Mouse (Mus musculus): ENCODE results near the gene Pitx1.

- TF ChIP-seq CTCF (IDR thresholded peaks at IDR 0.05; ENCODE audit: low read depth) = 0 out of 2 replicates have a peak, but pooled peaks have one; percentile 5
- no peak for TF ChIP-seq EP300 (IDR thresholded peaks at IDR 0.05; ENCODE audit: low read depth)
These were observed 35.4 kb upstream of the Pitx1 start for GRCm38 (mm10) chr13:55871410-55871809.
